Mouse (Mus musculus): ENCODE data around the gene Hist1h2be.
"Not testable (repeated sequence)": the region's sequence is repeated elsewhere in the genome, so short reads cannot be mapped to it uniquely, and the experiment has no call there.

DNA sequence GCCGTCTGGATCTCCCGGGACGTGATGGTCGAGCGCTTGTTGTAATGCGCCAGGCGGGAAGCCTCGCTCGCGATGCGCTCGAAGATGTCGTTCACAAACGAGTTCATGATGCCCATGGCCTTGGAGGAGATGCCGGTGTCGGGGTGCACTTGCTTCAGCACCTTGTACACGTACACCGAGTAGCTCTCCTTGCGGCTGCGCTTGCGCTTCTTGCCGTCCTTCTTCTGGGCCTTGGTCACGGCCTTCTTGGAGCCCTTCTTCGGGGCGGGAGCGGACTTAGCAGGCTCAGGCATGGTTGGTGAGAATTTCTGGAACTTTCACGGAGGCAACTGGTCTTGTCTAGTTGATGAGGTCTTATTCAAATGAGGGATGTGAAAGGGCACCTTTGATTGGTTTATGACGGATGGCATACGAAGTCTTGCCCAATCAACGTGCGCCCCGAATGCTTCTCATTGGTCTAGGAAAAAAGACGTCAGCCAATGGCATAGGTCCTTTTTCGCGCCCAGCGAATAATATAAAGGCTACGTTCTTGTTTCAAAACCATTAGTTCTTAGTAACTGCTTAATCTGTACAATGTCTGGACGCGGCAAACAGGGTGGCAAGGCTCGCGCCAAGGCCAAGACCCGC lies 46.9 kb downstream of the Hist1h2be start, which contains the start of the genes Hist1h2bf and Hist1h2ad:
- not testable (repeated sequence) for TF ChIP-seq POLR2A (IDR thresholded peaks at IDR 0.05; ENCODE audit: low read depth, low read length); CTCF (IDR thresholded peaks at IDR 0.05; ENCODE audit: extremely low read depth, insufficient read length, insufficient replicate concordance, low read depth, low read length)

All from small intestine, adult 2 months (tissue).